Mouse (Mus musculus) large intestine, adult 2 months (tissue): ENCODE data around the gene Zscan5b. TPM values are rescaled to one million over a fixed set of nuclear protein-coding genes. Genes with fewer than 3 reads are reported as not detected.
"Not testable (repeated sequence)": the region's sequence is repeated elsewhere in the genome, so short reads cannot be mapped to it uniquely, and the experiment has no call there.

Experiments used
- DNase-seq: peaks from one replicate; pipeline ENCODE4 v3.0.0-alpha.2; 2012; ENCODE audit warnings: low read depth, low spot score
- WGBS: fragments of 180-500 bp; shearing (Covaris S2); methylation state at CpG from one replicate; pipeline ENCODE4 v1.1.7; 2018; 5-methylcytosine and 5-hydroxymethylcytosine counted together
- polyA plus RNA-seq: library from polyadenylated mRNA; depleted of rRNA; stranded (reverse); fragments of >200 nt; gene quantifications from 2 replicates; pipeline ENCODE4 v1.2.3, GENCODE M21; 2012; rRNA removed

The Zscan5b gene
- not detected in 2 replicates for polyA plus RNA-seq

GRCm38 (mm10) chr7:6221978-6222377 is at the start of gene Zscan5b:
Gene Zscan5b, plus strand, starts transcription at chr7:6222278.
- DNase-seq, result no peak
- WGBS, result 91% methylated on average over 12 of the region's 12 CpGs

GRCm38 (mm10) chr7:6172674-6173244 is 49.3 kb upstream of the Zscan5b start:
- WGBS, result 2% methylated on average over 28 of the region's 28 CpGs
- DNase-seq, result no peak

- DNase-seq, result no peak
- WGBS, result 43% methylated on average over 8 of the region's 8 CpGs
Measured at GRCm38 (mm10) chr7:6173872-6174271, 48.2 kb upstream of the Zscan5b start.

GRCm38 (mm10) chr7:6174365-6174987 is 47.6 kb upstream of the Zscan5b start:
- DNase-seq, result not testable (repeated sequence)
- 59% methylated on average over 9 of the region's 9 CpGs for WGBS

GRCm38 (mm10) chr7:6179013-6179412 is 43.1 kb upstream of the Zscan5b start:
- peak; percentile 47 for DNase-seq

- no peak for DNase-seq
Measured at GRCm38 (mm10) chr7:6182882-6183281, 39.2 kb upstream of the Zscan5b start.

- DNase-seq, result no peak
- 94% methylated on average over 19 of the region's 19 CpGs for WGBS
Measured at GRCm38 (mm10) chr7:6183802-6184201, 38.3 kb upstream of the Zscan5b start.

GRCm38 (mm10) chr7:6184521-6184920 is 37.6 kb upstream of the Zscan5b start:
- WGBS, result 82% methylated on average over 8 of the region's 8 CpGs

GRCm38 (mm10) chr7:6185391-6185790 is 36.7 kb upstream of the Zscan5b start:
- no peak for DNase-seq
- 82% methylated on average over 1 of the region's 1 CpGs for WGBS

More at GRCm38 (mm10) chr7:6184521-6184920, 37.6 kb upstream of the Zscan5b start:
- no peak for DNase-seq

GRCm38 (mm10) chr7:6186176-6186575 is 35.9 kb upstream of the Zscan5b start:
- WGBS, result 94% methylated on average over 2 of the region's 2 CpGs

GRCm38 (mm10) chr7:6186756-6187155 is 35.3 kb upstream of the Zscan5b start:
- DNase-seq, result no peak
- WGBS, result 86% methylated on average over 2 of the region's 2 CpGs

More at GRCm38 (mm10) chr7:6186176-6186575, 35.9 kb upstream of the Zscan5b start:
- no peak for DNase-seq

GRCm38 (mm10) chr7:6189542-6189941 is 32.5 kb upstream of the Zscan5b start:
- DNase-seq, result no peak
- 81% methylated on average over 45 of the region's 45 CpGs for WGBS

GRCm38 (mm10) chr7:6191376-6191775 is 30.7 kb upstream of the Zscan5b start:
- 19% methylated on average over 3 of the region's 3 CpGs for WGBS
- no peak for DNase-seq

GRCm38 (mm10) chr7:6194129-6194528 is 27.9 kb upstream of the Zscan5b start:
- no peak for DNase-seq
- WGBS, result 23% methylated on average over 5 of the region's 5 CpGs

- 38% methylated on average over 2 of the region's 2 CpGs for WGBS
- DNase-seq, result no peak
Measured at GRCm38 (mm10) chr7:6195777-6196176, 26.3 kb upstream of the Zscan5b start.

GRCm38 (mm10) chr7:6196790-6197189 is 25.3 kb upstream of the Zscan5b start, which contains the start of gene Galp:
Gene Galp, plus strand, starts transcription at chr7:6197090.
- DNase-seq, result no peak
- 57% methylated on average over 3 of the region's 3 CpGs for WGBS

GRCm38 (mm10) chr7:6204200-6204599 is 17.9 kb upstream of the Zscan5b start:
- WGBS, result 68% methylated on average over 3 of the region's 3 CpGs
- no peak for DNase-seq

- WGBS, result 40% methylated on average over 5 of the region's 5 CpGs
- DNase-seq, result no peak
Measured at GRCm38 (mm10) chr7:6213144-6213543, 8.9 kb upstream of the Zscan5b start.

GRCm38 (mm10) chr7:6214691-6215090 is 7.4 kb upstream of the Zscan5b start:
- 50% methylated on average over 4 of the region's 4 CpGs for WGBS
- not testable (repeated sequence) for DNase-seq

- DNase-seq, result no peak
- 64% methylated on average over 3 of the region's 3 CpGs for WGBS
Measured at GRCm38 (mm10) chr7:6220147-6220546, 1.9 kb upstream of the Zscan5b start.

GRCm38 (mm10) chr7:6228491-6228890 is 6.4 kb downstream of the Zscan5b start:
- WGBS, result 59% methylated on average over 8 of the region's 8 CpGs
- not testable (repeated sequence) for DNase-seq
